Mouse (Mus musculus) midbrain, embryonic 10.5 days (tissue): ENCODE results near the gene Plp2. TPM values are rescaled to one million over a fixed set of nuclear protein-coding genes. Genes with fewer than 3 reads are reported as not detected.
A peak's percentile ranks its signal among the peaks of the same experiment; 100 is the strongest.

Source experiments
- DNase-seq: peaks from one replicate; pipeline ENCODE4 v3.0.0-alpha.2; 2017; ENCODE audit warnings: low spot score
- H3K27ac ChIP-seq: fragments of 300-500 bp; sonication (generic); replicated peaks from 2 replicates; pipeline ENCODE4 v1.5.1; 2016; ENCODE audit warnings: mild to moderate bottlenecking
- H3K27me3 ChIP-seq: fragments of 300-500 bp; sonication (generic); 2 replicates; pipeline ENCODE4 v1.6.1; 2016; ENCODE audit warnings: low read depth, mild to moderate bottlenecking; ENCODE audit not compliant: poor library complexity, severe bottlenecking
- H3K36me3 ChIP-seq: fragments of 300-500 bp; sonication (generic); 2 replicates; pipeline ENCODE4 v1.6.1; 2016; ENCODE audit warnings: mild to moderate bottlenecking, moderate library complexity
- H3K4me1 ChIP-seq: fragments of 300-500 bp; sonication (generic); 2 replicates; pipeline ENCODE4 v1.6.1; 2016
- H3K4me3 ChIP-seq: fragments of 300-500 bp; sonication (generic); 2 replicates; pipeline ENCODE4 v1.5.1; 2016; ENCODE audit warnings: mild to moderate bottlenecking, moderate library complexity
- H3K9me3 ChIP-seq: fragments of 300-500 bp; sonication (generic); replicated peaks from 2 replicates; pipeline ENCODE4 v1.6.1; 2016; ENCODE audit warnings: mild to moderate bottlenecking
- WGBS: fragments of 180-500 bp; shearing (Covaris S2); methylation state at CpG from one replicate; pipeline ENCODE4 v1.1.7; 2016; 5-methylcytosine and 5-hydroxymethylcytosine counted together
- polyA plus RNA-seq: library from polyadenylated mRNA; unstranded; fragments of >200 nt; fragmentation: Nextera tagmentation; extraction: Ambion mirVana; gene quantifications from 2 replicates; pipeline ENCODE4 v1.2.1, GENCODE M21; 2016

The Plp2 gene
- polyA plus RNA-seq, 1 experiment from 2014 or later, result 42.9 TPM

- Histone ChIP-seq H3K4me3 (no peak overlapping the region), H3K27me3 (peaks cover 23% of the 10 kb centered on the region), H3K36me3 (no peaks in the 10 kb centered on the region), H3K4me1 (0 out of 2 replicates have a peak, but pooled peaks cover 5% of the 10 kb centered on the region), H3K9me3 (peaks cover 3% of the 10 kb centered on the region; the same call in 1 of the 2 replicates), H3K27ac (no peak overlapping the region)
- 52% methylated on average over 3 of the region's 3 CpGs for WGBS
- no peak for DNase-seq
Measured at GRCm38 (mm10) chrX:7678986-7679385, 7.8 kb upstream of the Plp2 start.

GRCm38 (mm10) chrX:7675001-7675380 is 3.8 kb upstream of the Plp2 start:
- H3K9me3 ChIP-seq, result peaks cover 8% of the 10 kb centered on the region; the same call in 1 of the 2 replicates
- H3K4me3 ChIP-seq, result peak overlapping the region; percentile 34
- H3K27ac ChIP-seq, result peak overlapping the region; percentile 17; the same call in 1 of the 2 replicates
- no peaks in the 10 kb centered on the region for H3K36me3 ChIP-seq
- 29% methylated on average over 10 of the region's 10 CpGs for WGBS
- H3K27me3 ChIP-seq, result peaks cover 28% of the 10 kb centered on the region
- peaks cover 13% of the 10 kb centered on the region; the same call in 1 of the 2 replicates for H3K4me1 ChIP-seq
- no peak for DNase-seq

GRCm38 (mm10) chrX:7674284-7675000 is 3.3 kb upstream of the Plp2 start:
- Histone ChIP-seq H3K27me3 (peaks cover 28% of the 10 kb centered on the region), H3K4me3 (peak overlapping the region; percentile 34), H3K4me1 (peaks cover 13% of the 10 kb centered on the region; the same call in 1 of the 2 replicates), H3K36me3 (no peaks in the 10 kb centered on the region), H3K9me3 (peaks cover 4% of the 10 kb centered on the region; the same call in 1 of the 2 replicates), H3K27ac (peak overlapping the region; percentile 17; the same call in 1 of the 2 replicates)
- WGBS, result 32% methylated on average over 28 of the region's 28 CpGs
- DNase-seq, result no peak

GRCm38 (mm10) chrX:7673578-7674281 is 2.5 kb upstream of the Plp2 start:
- Histone ChIP-seq H3K9me3 (peaks cover 4% of the 10 kb centered on the region; the same call in 1 of the 2 replicates), H3K27me3 (peaks cover 28% of the 10 kb centered on the region), H3K4me3 (0 out of 2 replicates have a peak overlapping the region, but pooled peaks have one; percentile 34), H3K4me1 (peaks cover 13% of the 10 kb centered on the region; the same call in 1 of the 2 replicates), H3K36me3 (peaks cover 5% of the 10 kb centered on the region; the same call in 1 of the 2 replicates), H3K27ac (no peak overlapping the region)
- DNase-seq, result no peak
- 27% methylated on average over 12 of the region's 12 CpGs for WGBS

GRCm38 (mm10) chrX:7672739-7673138 is 1.5 kb upstream of the Plp2 start:
- H3K27ac ChIP-seq, result no peak overlapping the region
- H3K4me1 ChIP-seq, result peaks cover 13% of the 10 kb centered on the region; the same call in 1 of the 2 replicates
- WGBS, result 57% methylated on average over 6 of the region's 6 CpGs
- H3K4me3 ChIP-seq, result no peak overlapping the region
- peaks cover 6% of the 10 kb centered on the region; the same call in 1 of the 2 replicates for H3K36me3 ChIP-seq
- peaks cover 4% of the 10 kb centered on the region; the same call in 1 of the 2 replicates for H3K9me3 ChIP-seq
- peaks cover 28% of the 10 kb centered on the region for H3K27me3 ChIP-seq
- no peak for DNase-seq

GRCm38 (mm10) chrX:7670390-7670881 is 754 bp downstream of the Plp2 start:
- peaks cover 14% of the 10 kb centered on the region for H3K36me3 ChIP-seq
- no peak for DNase-seq
- peaks cover 13% of the 10 kb centered on the region; the same call in 1 of the 2 replicates for H3K4me1 ChIP-seq
- peak overlapping the region; percentile 55 for H3K4me3 ChIP-seq
- peak overlapping the region; percentile 76 for H3K27ac ChIP-seq
- WGBS, result 24% methylated on average over 19 of the region's 19 CpGs
- H3K27me3 ChIP-seq, result peaks cover 23% of the 10 kb centered on the region
- H3K9me3 ChIP-seq, result peaks cover 8% of the 10 kb centered on the region; the same call in 1 of the 2 replicates

GRCm38 (mm10) chrX:7665739-7666502 is 5.3 kb downstream of the Plp2 start:
- Histone ChIP-seq H3K9me3 (peaks cover 8% of the 10 kb centered on the region; the same call in 1 of the 2 replicates), H3K27ac (no peak overlapping the region), H3K4me1 (peaks cover 8% of the 10 kb centered on the region; the same call in 1 of the 2 replicates), H3K27me3 (no peaks in the 10 kb centered on the region), H3K4me3 (no peak overlapping the region), H3K36me3 (peaks cover 14% of the 10 kb centered on the region)
- WGBS, result 75% methylated on average over 21 of the region's 21 CpGs
- DNase-seq, result no peak

- Histone ChIP-seq H3K36me3 (peaks cover 14% of the 10 kb centered on the region), H3K27ac (no peak overlapping the region), H3K4me1 (no peaks in the 10 kb centered on the region), H3K9me3 (peaks cover 3% of the 10 kb centered on the region; the same call in 1 of the 2 replicates), H3K4me3 (no peak overlapping the region), H3K27me3 (no peaks in the 10 kb centered on the region)
- no peak for DNase-seq
- WGBS, result 91% methylated on average over 11 of the region's 11 CpGs
Measured at GRCm38 (mm10) chrX:7664791-7665190, 6.4 kb downstream of the Plp2 start.

- Histone ChIP-seq H3K4me3 (no peak overlapping the region), H3K36me3 (peaks cover 8% of the 10 kb centered on the region), H3K27me3 (no peaks in the 10 kb centered on the region), H3K27ac (no peak overlapping the region), H3K9me3 (peaks cover 3% of the 10 kb centered on the region; the same call in 1 of the 2 replicates), H3K4me1 (peaks cover 12% of the 10 kb centered on the region)
- no peak for DNase-seq
- 90% methylated on average over 3 of the region's 3 CpGs for WGBS
Measured at GRCm38 (mm10) chrX:7662936-7663335, 8.3 kb downstream of the Plp2 start.

- Histone ChIP-seq H3K9me3 (peaks cover under 1% of the 10 kb centered on the region; the same call in 1 of the 2 replicates), H3K27me3 (no peaks in the 10 kb centered on the region), H3K4me1 (peaks cover 22% of the 10 kb centered on the region), H3K4me3 (no peak overlapping the region), H3K36me3 (no peaks in the 10 kb centered on the region), H3K27ac (no peak overlapping the region)
- no peak for DNase-seq
- 85% methylated on average over 4 of the region's 4 CpGs for WGBS
Measured at GRCm38 (mm10) chrX:7661086-7661485, 10.1 kb downstream of the Plp2 start.

GRCm38 (mm10) chrX:7658785-7659589 is 12.2 kb downstream of the Plp2 start:
- Histone ChIP-seq H3K4me1 (peaks cover 22% of the 10 kb centered on the region), H3K9me3 (no peaks in the 10 kb centered on the region; the same call in 1 of the 2 replicates), H3K4me3 (peak overlapping the region; percentile 52), H3K27ac (peak overlapping the region; percentile 73), H3K27me3 (no peaks in the 10 kb centered on the region), H3K36me3 (no peaks in the 10 kb centered on the region)
- DNase-seq, result no peak
- WGBS, result 48% methylated on average over 11 of the region's 11 CpGs
